Mouse (Mus musculus) ES-E14 (cell line): Measurements from ENCODE around the gene Rrbp1.

Source experiments
- HCFC1 ChIP-seq: IDR thresholded peaks from 2 replicates; pipeline ENCODE4 v1.6.1; 2012; ENCODE audit warnings: low read length, inconsistent platforms, borderline replicate concordance; ENCODE audit not compliant: insufficient read depth
- MAFK ChIP-seq: IDR thresholded peaks from 2 replicates; pipeline ENCODE4 v1.6.1; 2014; ENCODE audit warnings: mild to moderate bottlenecking, low read depth, low read length, inconsistent platforms; ENCODE audit not compliant: insufficient read depth
- ZC3H11A ChIP-seq: IDR thresholded peaks from 2 replicates; pipeline ENCODE4 v1.6.1; 2012; ENCODE audit warnings: low read depth, mild to moderate bottlenecking, inconsistent platforms, low read length, borderline replicate concordance

- TF ChIP-seq MAFK (no peak), ZC3H11A (no peak), HCFC1 (no peak)
These were observed 94.8 kb downstream of the Rrbp1 start for GRCm38 (mm10) chr2:143916229-143916628.
